Mouse (Mus musculus) kidney, postnatal 0 days (tissue): ENCODE measurements around the gene Fam240a. TPM values are rescaled to one million over a fixed set of nuclear protein-coding genes. Genes with fewer than 3 reads are reported as not detected.

ENCODE experiments used
- ATAC-seq: fragments of 200-750 bp; cut with Nextera tagmentation; replicated peaks from 2 replicates; pipeline ENCODE4 v1.8.0; 2017; ENCODE audit warnings: low read depth, moderate number of reproducible peaks, moderate TSS enrichment, moderate library complexity; ENCODE audit not compliant: low FRiP score
- DNase-seq: peaks from one replicate; pipeline ENCODE4 v3.0.0-alpha.2; 2016; ENCODE audit warnings: low spot score
- H3K27ac ChIP-seq: fragments of 300-500 bp; sonication (generic); 2 replicates; pipeline ENCODE4 v1.5.1; 2014; ENCODE audit warnings: mild to moderate bottlenecking
- H3K27me3 ChIP-seq: fragments of 300-500 bp; sonication (generic); 2 replicates; pipeline ENCODE4 v1.6.1; 2014; ENCODE audit warnings: low read length, mixed read lengths; ENCODE audit not compliant: insufficient read depth
- H3K36me3 ChIP-seq: fragments of 300-500 bp; sonication (generic); 2 replicates; pipeline ENCODE4 v1.6.1; 2014; ENCODE audit warnings: low read length, mixed read lengths; ENCODE audit not compliant: insufficient read depth
- H3K4me1 ChIP-seq: fragments of 300-500 bp; sonication (generic); replicated peaks from 2 replicates; pipeline ENCODE4 v1.6.1; 2014; ENCODE audit warnings: antibody characterized with exemption, low read length, mixed read lengths; ENCODE audit not compliant: insufficient read depth
- H3K4me2 ChIP-seq: fragments of 300-500 bp; sonication (generic); 2 replicates; pipeline ENCODE4 v1.6.1; 2014; ENCODE audit warnings: mild to moderate bottlenecking, low read length, moderate library complexity, mixed read lengths
- H3K4me3 ChIP-seq: fragments of 300-500 bp; sonication (generic); replicated peaks from 2 replicates; pipeline ENCODE4 v1.5.1; 2014; ENCODE audit warnings: low read depth, low read length
- H3K9ac ChIP-seq: fragments of 300-500 bp; sonication (generic); 2 replicates; pipeline ENCODE4 v1.6.1; 2014; ENCODE audit warnings: low read depth, low read length
- H3K9me3 ChIP-seq: fragments of 300-500 bp; sonication (generic); replicated peaks from 2 replicates; pipeline ENCODE4 v1.6.1; 2016; ENCODE audit warnings: low read length, inconsistent platforms, mixed read lengths
- CTCF ChIP-seq: IDR thresholded peaks from 2 replicates; pipeline ENCODE4 v1.5.1; 2016; ENCODE audit warnings: antibody characterized with exemption, low read depth, mild to moderate bottlenecking, moderate library complexity
- WGBS: fragments of 180-500 bp; shearing (Covaris S2); extraction: QIAGEN DNeasy Blood & Tissue Kit; methylation state at CpG from one replicate; pipeline ENCODE4 v1.1.7; 2014; 5-methylcytosine and 5-hydroxymethylcytosine counted together
- polyA plus RNA-seq: library from polyadenylated mRNA; unstranded; fragments of >200 nt; fragmentation: Nextera tagmentation; extraction: Ambion mirVana; gene quantifications from 2 replicates; pipeline ENCODE4 v1.2.1, GENCODE M21; 2015

Gene Fam240a
- polyA plus RNA-seq, 1 experiment from 2014 or later, result not detected

DNA sequence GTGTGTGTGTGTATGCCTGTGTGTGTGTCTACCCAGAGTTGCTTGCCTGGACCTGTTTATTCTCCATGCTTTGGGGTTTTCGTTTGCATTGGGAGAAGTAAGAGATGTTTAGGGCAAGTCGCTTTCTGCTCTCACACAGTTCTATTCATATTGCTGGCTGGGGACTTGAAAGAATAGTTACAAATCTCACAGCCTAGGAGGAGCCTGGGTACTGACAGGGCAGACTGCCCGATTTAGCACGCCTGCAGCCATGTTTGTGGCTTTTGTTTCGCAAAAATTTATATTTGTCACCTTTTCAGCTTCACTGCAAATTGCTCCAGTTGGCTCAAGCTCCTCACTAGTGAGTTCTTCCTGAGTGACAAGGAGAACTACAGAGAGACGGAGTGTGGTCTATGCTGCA is 14.9 kb upstream of the Fam240a start:
- H3K4me2 ChIP-seq, result no peak overlapping the region
- no peaks in the 10 kb centered on the region for H3K9me3 ChIP-seq
- no peaks in the 10 kb centered on the region for H3K4me1 ChIP-seq
- TF ChIP-seq CTCF, result no peak
- no peak overlapping the region for H3K27ac ChIP-seq
- DNase-seq, result no peak
- no peaks in the 10 kb centered on the region for H3K27me3 ChIP-seq
- WGBS, result 76% methylated on average over 6 of the region's 6 CpGs
- no peak for ATAC-seq
- no peak overlapping the region for H3K9ac ChIP-seq
- no peak overlapping the region for H3K4me3 ChIP-seq
- no peaks in the 10 kb centered on the region for H3K36me3 ChIP-seq

DNA sequence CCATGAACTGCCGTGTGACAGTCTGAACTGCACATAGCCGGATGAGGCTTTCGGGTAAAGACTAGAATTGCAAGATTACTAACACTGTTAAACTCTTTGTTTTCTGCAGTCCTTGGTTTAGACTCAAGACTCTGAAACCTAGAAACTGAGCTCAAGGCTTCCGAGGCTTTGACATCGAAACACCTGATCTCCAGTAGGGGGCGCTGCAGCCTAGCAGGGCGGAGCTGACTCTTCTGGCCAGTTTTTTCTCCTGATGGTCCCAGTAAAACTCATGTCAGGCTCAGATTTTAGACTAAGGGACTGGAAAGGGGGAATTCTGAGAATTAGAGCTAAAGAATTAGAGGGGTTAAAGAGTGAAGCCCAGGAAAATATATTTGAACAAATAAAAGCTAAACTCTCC is 6.1 kb upstream of the Fam240a start:
- no peaks in the 10 kb centered on the region for H3K27me3 ChIP-seq
- WGBS, result 20% methylated on average over 7 of the region's 7 CpGs
- TF ChIP-seq CTCF, result peak; percentile 97
- no peak overlapping the region for H3K9ac ChIP-seq
- H3K4me1 ChIP-seq, result no peaks in the 10 kb centered on the region
- no peaks in the 10 kb centered on the region for H3K9me3 ChIP-seq
- H3K36me3 ChIP-seq, result no peaks in the 10 kb centered on the region
- no peak for ATAC-seq
- H3K4me2 ChIP-seq, result no peak overlapping the region
- peak; percentile 86 for DNase-seq
- H3K4me3 ChIP-seq, result no peak overlapping the region
- H3K27ac ChIP-seq, result no peak overlapping the region

DNA sequence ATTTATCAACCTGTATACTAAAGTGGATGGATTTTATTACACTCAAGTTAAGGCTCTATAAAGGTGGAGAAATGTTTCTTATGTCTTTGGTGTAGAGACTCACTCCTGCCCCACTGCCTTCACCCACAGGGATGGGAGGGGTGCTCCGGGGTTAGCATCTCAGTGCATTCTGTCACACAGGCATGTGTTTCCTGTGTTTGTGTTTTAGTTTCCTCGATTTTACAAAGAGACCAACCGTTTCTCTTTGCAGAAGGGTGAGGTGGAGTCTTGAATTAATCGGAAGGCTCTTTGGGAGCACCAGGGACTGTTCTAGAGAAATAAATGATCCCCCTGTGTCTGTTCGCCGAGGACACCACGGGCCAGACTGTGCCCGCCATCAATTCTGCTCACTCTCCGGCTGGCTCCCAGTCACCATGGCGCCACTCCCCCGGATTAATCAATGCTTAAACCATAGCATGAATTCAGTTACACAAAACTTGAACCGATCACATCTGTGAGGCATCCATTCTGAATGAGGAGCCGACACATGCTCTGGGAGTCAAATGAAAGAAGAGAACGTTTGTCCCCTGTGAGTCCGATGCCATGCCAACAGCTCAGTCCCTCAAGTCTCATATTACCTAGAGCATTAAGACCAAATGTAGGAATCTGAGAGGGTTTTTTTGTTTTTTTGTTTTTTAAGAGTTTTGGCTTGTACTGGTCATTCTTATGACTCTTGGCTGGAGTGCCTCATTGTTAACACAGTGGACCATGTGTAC is 4.2 kb upstream of the Fam240a start:
- no peak overlapping the region for H3K4me3 ChIP-seq
- 46% methylated on average over 15 of the region's 15 CpGs for WGBS
- H3K36me3 ChIP-seq, result no peaks in the 10 kb centered on the region
- H3K27ac ChIP-seq, result peak overlapping the region; percentile 50; the same call in 1 of the 2 replicates
- DNase-seq, result peak; percentile 32
- H3K9me3 ChIP-seq, result no peaks in the 10 kb centered on the region
- no peak for ATAC-seq
- no peaks in the 10 kb centered on the region for H3K4me1 ChIP-seq
- no peaks in the 10 kb centered on the region for H3K27me3 ChIP-seq
- no peak for TF ChIP-seq CTCF
- no peak overlapping the region for H3K9ac ChIP-seq
- H3K4me2 ChIP-seq, result no peak overlapping the region

DNA sequence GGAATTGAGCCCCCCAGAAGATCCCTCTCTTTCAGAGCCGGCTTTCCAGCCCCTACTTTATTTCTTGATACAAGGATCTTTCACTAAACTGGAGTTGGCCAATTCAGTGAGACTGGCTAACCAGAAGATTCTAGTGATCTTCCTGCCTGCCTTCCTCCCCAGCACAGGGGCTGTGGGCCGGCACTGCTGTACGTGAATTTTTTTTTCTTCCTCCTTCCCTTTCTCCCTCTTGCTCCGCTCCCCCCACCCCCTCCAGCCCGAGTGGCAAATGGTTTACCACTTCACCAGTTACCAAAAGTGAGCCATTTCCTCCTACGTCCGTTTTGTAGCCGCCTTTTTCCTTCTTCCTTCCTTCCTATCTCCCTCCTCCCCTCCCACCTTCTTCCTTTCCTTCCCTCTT is 1.2 kb downstream of the Fam240a start:
- no peaks in the 10 kb centered on the region for H3K27me3 ChIP-seq
- DNase-seq (no peak), ATAC-seq (no peak)
- H3K9me3 ChIP-seq, result no peaks in the 10 kb centered on the region
- H3K27ac ChIP-seq, result no peak overlapping the region
- WGBS, result 43% methylated on average over 8 of the region's 8 CpGs
- H3K9ac ChIP-seq, result no peak overlapping the region
- H3K4me1 ChIP-seq, result no peaks in the 10 kb centered on the region
- no peak overlapping the region for H3K4me3 ChIP-seq
- TF ChIP-seq CTCF, result no peak
- no peak overlapping the region for H3K4me2 ChIP-seq
- H3K36me3 ChIP-seq, result no peaks in the 10 kb centered on the region

DNA sequence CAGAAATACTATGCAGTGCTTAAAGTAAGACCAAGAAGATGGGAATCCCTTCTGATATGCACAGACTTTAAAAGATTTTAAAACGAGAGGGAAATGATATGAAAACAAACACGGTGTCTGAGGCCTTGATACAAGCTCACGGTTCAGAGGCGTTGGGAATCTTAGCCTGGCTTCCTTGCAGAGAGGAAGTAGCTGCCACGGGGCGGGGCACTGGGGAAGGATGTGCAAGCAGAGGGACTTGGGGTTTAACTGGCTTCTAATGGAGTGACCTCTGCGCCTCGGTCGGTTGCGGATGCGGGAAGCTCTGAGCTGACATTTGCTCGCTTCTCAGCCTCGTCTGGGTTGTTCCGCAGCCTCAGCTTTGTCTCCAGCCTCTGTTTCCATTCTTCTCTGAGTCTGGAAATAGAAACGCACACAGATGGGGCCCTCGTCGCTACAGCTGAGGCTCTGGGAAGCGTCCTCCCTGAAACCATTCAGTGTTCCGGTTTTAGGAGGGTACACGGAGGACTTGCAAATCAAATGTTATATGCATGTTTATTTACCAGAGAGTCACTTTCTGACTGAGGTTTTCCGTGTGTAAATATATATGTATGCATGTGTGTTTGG is 1.9 kb downstream of the Fam240a start:
- WGBS, result 62% methylated on average over 21 of the region's 21 CpGs
- no peak overlapping the region for H3K4me3 ChIP-seq
- TF ChIP-seq CTCF, result no peak

DNA sequence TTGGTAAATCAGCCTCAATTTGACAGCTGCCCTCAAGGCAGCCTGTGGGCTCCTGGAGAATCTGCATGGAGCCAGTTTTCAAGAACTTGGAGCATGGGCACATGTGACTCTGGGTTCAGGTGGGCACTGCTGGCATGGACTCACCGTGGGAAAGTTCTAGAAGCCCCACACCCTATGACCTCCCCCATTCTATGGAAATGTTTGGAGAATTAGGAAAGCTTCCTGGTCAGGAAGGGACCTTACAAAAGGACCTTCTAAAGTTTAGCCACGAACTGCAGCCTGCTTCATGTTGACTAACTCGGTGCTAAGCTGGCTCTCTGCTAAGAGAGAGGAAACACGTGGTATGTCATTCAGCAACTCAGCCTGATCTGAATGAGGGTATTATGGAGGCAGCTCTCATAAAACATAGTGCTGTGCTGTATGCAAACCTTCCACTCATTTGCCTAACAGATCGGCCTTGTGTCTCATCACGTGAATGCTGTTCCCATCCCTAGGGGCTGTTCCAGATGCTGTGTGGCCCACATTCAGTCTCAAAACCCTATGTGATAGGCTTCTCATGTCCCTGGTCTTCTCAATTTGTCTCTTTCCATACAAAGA is 7.2 kb downstream of the Fam240a start:
- Histone ChIP-seq H3K4me2 (no peak overlapping the region), H3K4me1 (no peaks in the 10 kb centered on the region), H3K4me3 (no peak overlapping the region), H3K36me3 (no peaks in the 10 kb centered on the region), H3K9me3 (no peaks in the 10 kb centered on the region), H3K27ac (no peak overlapping the region), H3K27me3 (no peaks in the 10 kb centered on the region), H3K9ac (no peak overlapping the region)
- DNase-seq (no peak), ATAC-seq (no peak)
- no peak for TF ChIP-seq CTCF
- WGBS, result 77% methylated on average over 6 of the region's 6 CpGs

More for the DNA sequence above, 1.9 kb downstream of the Fam240a start:
- Histone ChIP-seq H3K27ac (no peak overlapping the region), H3K4me2 (no peak overlapping the region), H3K4me1 (no peaks in the 10 kb centered on the region), H3K27me3 (no peaks in the 10 kb centered on the region), H3K9me3 (no peaks in the 10 kb centered on the region), H3K9ac (no peak overlapping the region), H3K36me3 (no peaks in the 10 kb centered on the region)
- ATAC-seq (no peak), DNase-seq (no peak)
